Mouse (Mus musculus) thymus, adult 2 months (tissue): ENCODE measurements at regions not wholly inside any gene's neighbourhood (a gene's known extent, or its start where the extent isn't known, plus 50 kb on each side); places are given as distances from the start of the nearest gene placed in this dataset.
"Not testable (repeated sequence)": the region's sequence is repeated elsewhere in the genome, so short reads cannot be mapped to it uniquely, and the experiment has no call there.

ENCODE experiments used
- CTCF ChIP-seq: fragments of 200-500 bp; IDR thresholded peaks from 2 replicates; pipeline ENCODE4 v1.5.1; 2012; ENCODE audit warnings: mild to moderate bottlenecking, control low read depth, low read length, moderate library complexity, borderline replicate concordance; ENCODE audit not compliant: control insufficient read depth, poor library complexity, insufficient read depth; ENCODE audit errors: extremely low read depth
- POLR2A ChIP-seq: fragments of 200-500 bp; IDR thresholded peaks from 2 replicates; pipeline ENCODE4 v1.6.1; 2012; ENCODE audit warnings: mild to moderate bottlenecking, low read length, control low read depth, moderate library complexity; ENCODE audit not compliant: control insufficient read depth, poor library complexity, insufficient read depth; ENCODE audit errors: extremely low read depth

DNA sequence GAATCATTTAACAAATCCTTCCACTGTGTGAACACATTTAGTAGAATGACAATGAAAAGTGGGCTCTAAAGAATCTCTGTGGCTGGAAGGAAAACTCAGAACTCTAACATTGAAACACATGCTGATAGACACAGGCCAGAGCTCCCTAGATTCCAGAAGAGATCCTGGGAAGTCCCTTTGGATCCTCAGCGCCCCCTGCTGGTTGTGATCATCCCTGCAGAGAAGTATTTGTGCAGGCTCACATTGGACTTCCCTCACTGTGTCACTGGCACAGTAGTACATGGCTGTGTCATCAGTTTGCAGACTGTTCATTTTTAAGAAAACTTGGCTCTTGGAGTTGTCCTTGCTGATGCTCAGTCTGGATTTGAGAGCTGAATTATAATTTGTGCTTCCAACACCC, 252.2 kb downstream of the Adam6a start:
- not testable (repeated sequence) for TF ChIP-seq CTCF, POLR2A
